Mouse (Mus musculus) hindbrain, embryonic 14.5 days (tissue): ENCODE results near the gene Abhd6. TPM values are rescaled to one million over a fixed set of nuclear protein-coding genes. Genes with fewer than 3 reads are reported as not detected.

Experiments
- ATAC-seq: fragments of 200-750 bp; cut with Nextera tagmentation; 2 replicates; pipeline ENCODE4 v1.8.0; 2017; ENCODE audit warnings: moderate number of reproducible peaks, mild to moderate bottlenecking, moderate TSS enrichment, moderate library complexity; ENCODE audit not compliant: low FRiP score
- DNase-seq: peaks from one replicate; pipeline ENCODE4 v3.0.0-alpha.2; 2015; ENCODE audit warnings: low spot score
- H3K27ac ChIP-seq: fragments of 300-500 bp; sonication (generic); 2 replicates; pipeline ENCODE4 v1.5.1; 2014; ENCODE audit warnings: mild to moderate bottlenecking, moderate library complexity
- H3K27me3 ChIP-seq: fragments of 300-500 bp; sonication (generic); 2 replicates; pipeline ENCODE4 v1.6.1; 2014; ENCODE audit warnings: mild to moderate bottlenecking, low read length, mixed read lengths; ENCODE audit not compliant: control insufficient read depth, insufficient read depth
- H3K36me3 ChIP-seq: fragments of 300-500 bp; sonication (generic); replicated peaks from 2 replicates; pipeline ENCODE4 v1.6.1; 2014; ENCODE audit not compliant: control insufficient read depth, insufficient read depth
- H3K4me1 ChIP-seq: fragments of 300-500 bp; sonication (generic); replicated peaks from 2 replicates; pipeline ENCODE4 v1.6.1; 2014; ENCODE audit warnings: antibody characterized with exemption, low read length, mixed read lengths; ENCODE audit not compliant: control insufficient read depth, insufficient read depth
- H3K4me2 ChIP-seq: fragments of 300-500 bp; sonication (generic); replicated peaks from 2 replicates; pipeline ENCODE4 v1.6.1; 2014; ENCODE audit warnings: mild to moderate bottlenecking, moderate library complexity
- H3K4me3 ChIP-seq: fragments of 300-500 bp; sonication (generic); replicated peaks from 2 replicates; pipeline ENCODE4 v1.5.1; 2014; ENCODE audit warnings: mild to moderate bottlenecking, low read length
- H3K9ac ChIP-seq: fragments of 300-500 bp; sonication (generic); 2 replicates; pipeline ENCODE4 v1.6.1; 2014
- H3K9me3 ChIP-seq: fragments of 300-500 bp; sonication (generic); 2 replicates; pipeline ENCODE4 v1.6.1; 2016; ENCODE audit warnings: low read length; ENCODE audit not compliant: control insufficient read depth
- WGBS: fragments of 180-500 bp; shearing (Covaris S2); extraction: QIAGEN DNeasy Blood & Tissue Kit; methylation state at CpG from one replicate; pipeline ENCODE4 v1.1.7; 2014; 5-methylcytosine and 5-hydroxymethylcytosine counted together
- polyA plus RNA-seq: library from polyadenylated mRNA; unstranded; fragments of >200 nt; fragmentation: Nextera tagmentation; extraction: Ambion mirVana; gene quantifications from 2 replicates; pipeline ENCODE4 v1.2.1, GENCODE M21; 2014

Gene Abhd6
- polyA plus RNA-seq, 1 experiment from 2014 or later, result 35.7 TPM

DNA sequence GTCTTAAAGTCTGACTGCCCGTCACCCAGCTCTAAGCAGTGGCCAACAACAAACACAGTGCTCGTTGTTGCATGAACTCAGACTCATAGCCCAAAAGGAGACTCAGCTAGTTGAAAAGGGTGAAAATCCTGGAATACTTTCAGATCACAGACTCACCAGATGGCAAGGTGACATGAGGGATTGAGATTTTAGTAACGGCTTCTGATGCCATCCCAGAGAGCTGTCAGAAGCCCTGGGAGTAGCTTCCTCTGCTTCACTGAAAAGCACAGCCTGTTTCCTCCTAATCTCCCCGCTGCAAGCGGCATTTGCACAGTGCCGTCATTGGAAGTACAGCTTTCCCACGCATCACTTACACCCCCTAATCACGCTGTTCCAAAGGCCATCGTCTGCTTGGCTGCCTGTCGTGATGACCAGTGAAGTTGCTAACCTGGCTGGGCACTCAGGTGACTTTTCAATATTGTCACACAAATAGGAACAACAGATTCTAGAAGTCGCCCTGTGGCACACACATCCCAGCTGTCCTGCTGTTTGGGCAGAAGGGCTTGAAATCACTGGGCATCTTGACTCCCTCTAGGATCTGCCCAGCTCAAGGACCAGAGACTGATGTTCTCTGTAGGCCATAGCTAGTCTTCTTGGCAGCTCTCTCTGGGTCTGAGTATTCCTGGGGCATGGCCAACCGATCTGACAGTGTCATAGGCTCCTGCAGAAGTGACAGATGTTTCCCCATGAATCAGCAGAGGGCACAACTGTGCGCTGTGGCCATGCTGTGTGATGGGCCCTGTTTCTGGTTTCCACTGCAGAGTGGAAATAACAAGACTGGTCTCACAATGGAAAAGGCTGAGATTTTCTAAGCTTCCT, 29.6 kb downstream of the Abhd6 start:
- H3K4me2 ChIP-seq, result no peak overlapping the region
- ATAC-seq, result no peak; the same call in 1 of the 2 replicates
- 62% methylated on average over 13 of the region's 13 CpGs for WGBS
- no peaks in the 10 kb centered on the region for H3K27me3 ChIP-seq
- H3K9me3 ChIP-seq, result no peaks in the 10 kb centered on the region
- no peak overlapping the region for H3K9ac ChIP-seq
- DNase-seq, result no peak
- H3K27ac ChIP-seq, result no peak overlapping the region
- H3K4me1 ChIP-seq, result no peaks in the 10 kb centered on the region
- H3K4me3 ChIP-seq, result no peak overlapping the region
- no peaks in the 10 kb centered on the region for H3K36me3 ChIP-seq

DNA sequence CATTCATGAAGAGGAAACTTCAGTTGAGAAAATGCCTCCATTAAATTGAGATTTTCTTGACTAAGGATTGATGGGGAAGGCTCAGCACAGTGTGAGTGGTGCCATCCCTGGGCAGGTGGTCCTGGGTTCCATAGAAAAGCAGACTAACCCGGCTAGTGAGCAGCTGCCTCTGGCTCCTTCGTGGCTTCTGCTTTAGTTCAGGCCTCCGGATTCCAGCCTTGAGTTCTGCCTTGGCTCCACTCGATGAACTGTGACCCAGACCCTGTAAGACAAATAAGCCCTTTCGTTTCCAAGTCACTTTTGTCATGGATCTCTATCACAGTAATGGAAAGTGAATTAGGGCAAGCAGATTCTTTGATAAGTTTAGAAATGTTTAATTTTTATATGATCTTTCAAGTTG, 31.9 kb downstream of the Abhd6 start:
- no peak overlapping the region for H3K4me2 ChIP-seq
- WGBS, result 64% methylated on average over 5 of the region's 5 CpGs
- 0 out of 2 replicates have a peak, but pooled peaks cover under 1% of the 10 kb centered on the region for H3K36me3 ChIP-seq
- H3K27me3 ChIP-seq, result no peaks in the 10 kb centered on the region
- DNase-seq, result no peak
- no peak overlapping the region for H3K9ac ChIP-seq
- no peaks in the 10 kb centered on the region for H3K9me3 ChIP-seq
- ATAC-seq, result no peak
- no peak overlapping the region for H3K4me3 ChIP-seq
- H3K27ac ChIP-seq, result no peak overlapping the region
- H3K4me1 ChIP-seq, result no peaks in the 10 kb centered on the region

DNA sequence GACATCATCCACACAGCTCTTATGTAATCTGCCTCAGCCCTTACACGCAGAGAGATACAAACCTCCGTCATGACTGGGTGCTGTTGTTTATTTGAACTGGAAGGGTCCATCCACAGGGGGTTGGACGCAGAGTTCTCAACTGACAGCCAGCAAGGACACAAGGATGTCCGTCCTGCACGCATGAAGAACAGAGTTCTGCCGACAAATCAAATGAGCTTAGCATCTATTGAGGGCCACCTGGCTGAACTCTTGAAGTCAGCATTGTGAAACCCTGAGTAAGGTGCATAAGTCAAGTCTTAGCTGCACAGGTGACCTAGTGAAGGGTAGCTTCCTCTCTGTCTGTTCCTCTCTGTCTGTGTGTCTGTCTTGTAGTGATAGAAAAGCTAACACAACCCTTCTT, 33.2 kb downstream of the Abhd6 start:
- Histone ChIP-seq H3K9ac (no peak overlapping the region), H3K27ac (no peak overlapping the region), H3K27me3 (no peaks in the 10 kb centered on the region), H3K4me2 (no peak overlapping the region), H3K4me1 (no peaks in the 10 kb centered on the region), H3K36me3 (0 out of 2 replicates have a peak, but pooled peaks cover 4% of the 10 kb centered on the region), H3K4me3 (no peak overlapping the region), H3K9me3 (no peaks in the 10 kb centered on the region)
- WGBS, result 86% methylated on average over 6 of the region's 6 CpGs
- ATAC-seq, result no peak
- DNase-seq, result no peak

GRCm38 (mm10) chr14:8036406-8036805, 33.7 kb downstream of the Abhd6 start:
- no peak overlapping the region for H3K4me3 ChIP-seq
- no peak overlapping the region for H3K27ac ChIP-seq
- H3K36me3 ChIP-seq, result 0 out of 2 replicates have a peak, but pooled peaks cover 4% of the 10 kb centered on the region
- no peaks in the 10 kb centered on the region for H3K4me1 ChIP-seq
- H3K9ac ChIP-seq, result no peak overlapping the region
- no peak overlapping the region for H3K4me2 ChIP-seq
- DNase-seq (no peak), ATAC-seq (no peak)
- H3K9me3 ChIP-seq, result no peaks in the 10 kb centered on the region
- 78% methylated on average over 5 of the region's 5 CpGs for WGBS
- no peaks in the 10 kb centered on the region for H3K27me3 ChIP-seq

DNA sequence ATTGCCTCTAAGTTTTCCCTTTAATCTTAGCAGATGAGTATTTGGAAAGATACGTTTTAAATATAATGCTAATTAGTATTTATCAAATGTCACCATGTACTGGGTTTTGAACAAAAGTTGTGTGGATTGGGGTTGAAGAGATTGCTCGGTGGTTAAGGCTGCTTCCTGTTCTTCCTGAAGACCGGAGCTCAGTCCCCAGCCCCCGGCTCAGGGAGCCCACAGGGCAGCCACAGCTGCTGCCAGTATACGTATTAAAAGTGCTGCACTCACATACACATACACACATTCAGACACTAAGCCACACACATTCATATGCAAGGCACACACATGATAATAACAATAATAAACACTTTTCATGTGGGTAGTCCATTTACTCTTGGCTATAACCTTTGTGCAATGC, 35.4 kb downstream of the Abhd6 start:
- Histone ChIP-seq H3K27ac (no peak overlapping the region), H3K9ac (no peak overlapping the region), H3K36me3 (0 out of 2 replicates have a peak, but pooled peaks cover 4% of the 10 kb centered on the region), H3K4me3 (no peak overlapping the region), H3K27me3 (no peaks in the 10 kb centered on the region), H3K4me1 (no peaks in the 10 kb centered on the region), H3K9me3 (no peaks in the 10 kb centered on the region), H3K4me2 (no peak overlapping the region)
- 88% methylated on average over 5 of the region's 5 CpGs for WGBS
- no peak for ATAC-seq
- no peak for DNase-seq

- WGBS, result 82% methylated on average over 7 of the region's 7 CpGs
- no peak overlapping the region for H3K4me2 ChIP-seq
- no peak for DNase-seq
- no peaks in the 10 kb centered on the region for H3K4me1 ChIP-seq
- no peak for ATAC-seq
- H3K9ac ChIP-seq, result no peak overlapping the region
- no peaks in the 10 kb centered on the region for H3K27me3 ChIP-seq
- H3K27ac ChIP-seq, result no peak overlapping the region
- H3K9me3 ChIP-seq, result no peaks in the 10 kb centered on the region
- 0 out of 2 replicates have a peak, but pooled peaks cover 11% of the 10 kb centered on the region for H3K36me3 ChIP-seq
- H3K4me3 ChIP-seq, result no peak overlapping the region
Observed at GRCm38 (mm10) chr14:8038791-8039448, 36.2 kb downstream of the Abhd6 start.

- Histone ChIP-seq H3K4me1 (no peaks in the 10 kb centered on the region), H3K36me3 (peaks cover 14% of the 10 kb centered on the region; the same call in 1 of the 2 replicates), H3K9ac (no peak overlapping the region), H3K4me2 (no peak overlapping the region), H3K27me3 (no peaks in the 10 kb centered on the region), H3K4me3 (no peak overlapping the region), H3K9me3 (no peaks in the 10 kb centered on the region), H3K27ac (no peak overlapping the region)
- 80% methylated on average over 3 of the region's 3 CpGs for WGBS
- ATAC-seq, result no peak
- DNase-seq, result no peak
Observed at GRCm38 (mm10) chr14:8040179-8040578, 37.5 kb downstream of the Abhd6 start.

DNA sequence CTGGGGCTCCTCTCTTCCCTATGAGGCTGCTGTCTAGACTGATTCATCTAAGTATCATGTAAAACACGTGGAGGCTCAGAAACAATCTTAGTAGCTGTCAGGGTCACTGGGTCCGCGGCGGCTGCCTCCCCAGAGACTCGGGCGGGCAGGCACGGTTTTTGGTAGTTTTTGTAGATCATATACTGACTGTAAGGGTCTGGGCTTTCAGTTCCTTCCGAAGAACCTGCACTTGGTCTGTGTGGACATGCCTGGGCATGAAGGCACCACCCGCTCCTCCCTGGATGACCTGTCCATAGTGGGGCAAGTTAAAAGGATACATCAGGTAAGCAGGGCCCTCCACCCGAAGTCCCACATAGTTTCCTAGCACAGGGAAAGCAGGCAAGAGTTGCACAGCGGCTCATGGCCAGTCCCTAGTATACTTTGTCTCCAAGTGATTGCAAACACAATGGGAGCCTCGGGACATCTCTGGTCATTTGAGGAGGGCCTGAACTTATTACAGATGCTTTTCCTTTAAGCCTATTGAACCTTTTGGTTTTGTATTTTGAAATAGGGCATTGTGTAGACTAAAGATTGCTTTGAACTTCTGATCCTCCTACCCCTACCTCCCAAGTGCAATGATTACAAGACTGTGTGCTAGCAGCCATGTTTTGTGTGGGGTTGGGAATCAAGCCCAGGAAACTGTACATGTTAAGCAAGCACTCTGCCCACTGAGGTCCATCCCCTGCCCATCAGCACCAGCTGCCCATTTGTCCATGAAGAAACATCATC, 38.4 kb downstream of the Abhd6 start:
- no peak for ATAC-seq
- Histone ChIP-seq H3K4me3 (no peak overlapping the region), H3K4me1 (no peaks in the 10 kb centered on the region), H3K36me3 (peaks cover 22% of the 10 kb centered on the region), H3K9me3 (no peaks in the 10 kb centered on the region), H3K27me3 (no peaks in the 10 kb centered on the region), H3K27ac (no peak overlapping the region), H3K4me2 (no peak overlapping the region), H3K9ac (no peak overlapping the region)
- 90% methylated on average over 12 of the region's 12 CpGs for WGBS
- no peak for DNase-seq

DNA sequence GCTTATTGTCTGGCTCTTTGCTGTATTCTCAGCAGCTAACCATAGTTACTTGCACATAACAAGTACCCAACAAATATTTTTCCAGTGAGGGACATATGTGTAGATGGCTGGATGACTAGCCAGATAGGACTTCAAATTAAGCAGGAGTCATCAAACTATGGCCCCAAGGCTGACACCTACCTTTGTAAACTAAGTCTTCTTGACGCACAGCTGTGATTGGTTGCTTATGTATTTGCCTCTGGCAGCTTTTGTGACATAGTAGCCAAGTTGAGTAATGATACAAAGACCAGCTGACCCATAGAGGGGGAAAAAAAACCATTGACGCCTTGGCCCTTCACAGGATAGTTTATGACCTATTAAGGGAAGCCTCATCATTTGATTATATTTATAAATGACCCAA, 39.4 kb downstream of the Abhd6 start:
- H3K4me1 ChIP-seq, result no peaks in the 10 kb centered on the region
- H3K27me3 ChIP-seq, result no peaks in the 10 kb centered on the region
- no peak overlapping the region for H3K9ac ChIP-seq
- H3K36me3 ChIP-seq, result peaks cover 30% of the 10 kb centered on the region
- 89% methylated on average over 2 of the region's 2 CpGs for WGBS
- H3K4me3 ChIP-seq, result no peak overlapping the region
- no peak overlapping the region for H3K27ac ChIP-seq
- DNase-seq (no peak), ATAC-seq (no peak)
- no peak overlapping the region for H3K4me2 ChIP-seq
- H3K9me3 ChIP-seq, result no peaks in the 10 kb centered on the region
